Mouse (Mus musculus) CD4-positive, CD25-positive, alpha-beta regulatory T cell, adult 9 weeks (primary cell): ENCODE measurements around the gene Ap2a2. TPM values are rescaled to one million over a fixed set of nuclear protein-coding genes. Genes with fewer than 3 reads are reported as not detected.

Experiments used
- polyA plus RNA-seq: library from polyadenylated mRNA; unstranded; fragments of 100-300 nt; shearing (Covaris generic); gene quantifications from one replicate; pipeline ENCODE4 v1.2.1, GENCODE M21; 2017

Gene Ap2a2
- polyA plus RNA-seq = 15.8 TPM

GRCm38 (mm10) chr7:141561682-141562391, at the start of gene Ap2a2:
Gene Ap2a2 (plus strand): TSS chr7:141562173.

DNA sequence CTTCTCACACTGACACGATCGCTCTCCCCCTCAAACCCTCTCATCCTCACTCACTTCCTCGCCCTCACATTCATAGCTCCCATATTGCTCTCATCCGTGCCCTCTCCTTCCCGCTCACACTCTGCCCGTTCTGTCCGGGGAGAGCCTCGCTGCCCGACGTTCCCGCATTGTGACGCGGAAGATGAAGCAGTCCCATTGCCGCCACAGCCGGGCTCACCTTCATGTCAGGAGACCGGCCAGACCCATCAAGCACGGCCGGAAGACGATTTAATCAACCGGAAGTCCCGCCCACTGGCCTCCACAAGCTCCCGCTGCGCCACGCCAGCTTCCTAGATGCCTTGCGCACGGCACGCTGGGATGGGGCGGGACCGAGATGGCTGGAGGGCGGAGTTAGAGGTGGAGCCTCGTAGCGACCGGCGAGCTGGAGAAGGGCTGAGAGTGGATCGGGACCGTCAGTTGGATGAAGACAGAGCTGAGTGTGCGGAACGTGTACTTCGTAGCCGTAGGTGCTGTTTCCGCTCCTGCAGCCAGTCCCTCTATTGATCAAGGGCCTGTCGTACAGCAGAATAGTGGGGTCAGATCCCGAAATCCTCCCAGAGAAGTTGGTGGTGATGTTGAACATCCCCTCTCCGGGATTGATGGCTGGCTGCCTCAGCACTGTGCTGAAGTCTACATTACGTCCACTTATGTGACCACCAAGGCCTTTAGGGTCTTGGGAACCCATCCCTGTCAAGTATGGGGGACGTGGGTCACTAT, 22.2 kb upstream of the Ap2a2 start, which contains the start of gene Chid1:
Gene Chid1, minus strand, starts transcription at position 302 of the 756 bp plus-strand sequence.

Other genes with a start within 250 kb of the Ap2a2 start
- 15.6 TPM for gene Deaf1, start 234.5 kb upstream of the Ap2a2 start, polyA plus RNA-seq
- gene Tmem80, start 234.4 kb upstream of the Ap2a2 start, polyA plus RNA-seq = 48.1 TPM
- gene Eps8l2, start 223.3 kb upstream of the Ap2a2 start, polyA plus RNA-seq = not detected
- gene Taldo1, start 170.0 kb upstream of the Ap2a2 start, polyA plus RNA-seq = 372 TPM
- gene Gatd1, start 148.0 kb upstream of the Ap2a2 start, polyA plus RNA-seq = 91.0 TPM
- gene Cend1, start 132.7 kb upstream of the Ap2a2 start, polyA plus RNA-seq = 0.27 TPM
- 87.4 TPM for gene Slc25a22, start 124.3 kb upstream of the Ap2a2 start, polyA plus RNA-seq
- gene Pidd1, start 118.1 kb upstream of the Ap2a2 start, polyA plus RNA-seq = 16.1 TPM
- 2,295 TPM for gene Rplp2, start 114.8 kb upstream of the Ap2a2 start, polyA plus RNA-seq
- gene Pnpla2, start 107.0 kb upstream of the Ap2a2 start, polyA plus RNA-seq = 109 TPM
- gene Cracr2b, start 101.1 kb upstream of the Ap2a2 start, polyA plus RNA-seq = not detected
- 8.3 TPM for gene Cd151, start 94.8 kb upstream of the Ap2a2 start, polyA plus RNA-seq
- 43.2 TPM for gene Polr2l, start 87.0 kb upstream of the Ap2a2 start, polyA plus RNA-seq
- gene Tspan4, start 86.9 kb upstream of the Ap2a2 start, polyA plus RNA-seq = 1.9 TPM
- 21.2 TPM for gene Chid1, start 22.3 kb upstream of the Ap2a2 start, polyA plus RNA-seq
- 0.12 TPM for gene Muc6, start 93.1 kb downstream of the Ap2a2 start, polyA plus RNA-seq
- gene Muc2, start 128.2 kb downstream of the Ap2a2 start, polyA plus RNA-seq = not detected
- not detected for gene Muc5ac, start 226.8 kb downstream of the Ap2a2 start, polyA plus RNA-seq